Mouse (Mus musculus): Measurements from ENCODE around the gene Ssc4d. TPM values are rescaled to one million over a fixed set of nuclear protein-coding genes. Genes with fewer than 3 reads are reported as not detected.

Gene Ssc4d
- polyA plus RNA-seq, 1 experiment = 4.3 TPM

DNA sequence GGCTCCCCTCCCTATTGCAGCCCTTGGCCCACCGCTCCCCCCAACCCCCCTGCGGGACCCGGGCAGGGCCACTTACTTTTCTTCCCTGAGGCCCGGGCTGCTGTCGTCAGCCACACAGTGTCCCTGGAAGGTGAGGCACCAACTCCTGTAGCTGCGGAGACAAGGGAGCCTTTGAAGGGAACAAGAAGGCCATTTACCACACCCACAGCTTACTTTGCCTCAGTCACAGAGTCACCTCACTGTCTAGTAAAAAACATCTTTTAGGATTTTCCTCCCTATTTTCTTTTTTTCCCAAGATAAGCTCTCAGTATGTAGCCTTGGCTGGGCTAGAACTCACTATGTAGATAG, 11.1 kb downstream of the Ssc4d start:
- Histone ChIP-seq H3K4me3 (ENCODE audit: insufficient read depth, low read depth, low read length) (peak overlapping the region; percentile 68), H3K27me3 (replicated peaks; ENCODE audit: control insufficient read depth, insufficient read depth, low read length) (no peaks in the 10 kb centered on the region), H3K27ac (ENCODE audit: insufficient read depth, low read depth, low read length) (peak overlapping the region; percentile 87), H3K36me3 (ENCODE audit: control insufficient read depth, insufficient read depth, low read length) (no peaks in the 10 kb centered on the region), H3K4me1 (ENCODE audit: control insufficient read depth, insufficient read depth, low read length) (0 out of 2 replicates have a peak, but pooled peaks cover 10% of the 10 kb centered on the region)
- TF ChIP-seq POLR2A (IDR thresholded peaks at IDR 0.05; ENCODE audit: low read depth, low read length) (no peak), CTCF (conservative IDR thresholded peaks at IDR 0.05; ENCODE audit: insufficient read depth, insufficient read length, low read depth, low read length) (no peak)
- no peak for DNase-seq
- WGBS = 10% methylated on average over 6 of the region's 6 CpGs

DNA sequence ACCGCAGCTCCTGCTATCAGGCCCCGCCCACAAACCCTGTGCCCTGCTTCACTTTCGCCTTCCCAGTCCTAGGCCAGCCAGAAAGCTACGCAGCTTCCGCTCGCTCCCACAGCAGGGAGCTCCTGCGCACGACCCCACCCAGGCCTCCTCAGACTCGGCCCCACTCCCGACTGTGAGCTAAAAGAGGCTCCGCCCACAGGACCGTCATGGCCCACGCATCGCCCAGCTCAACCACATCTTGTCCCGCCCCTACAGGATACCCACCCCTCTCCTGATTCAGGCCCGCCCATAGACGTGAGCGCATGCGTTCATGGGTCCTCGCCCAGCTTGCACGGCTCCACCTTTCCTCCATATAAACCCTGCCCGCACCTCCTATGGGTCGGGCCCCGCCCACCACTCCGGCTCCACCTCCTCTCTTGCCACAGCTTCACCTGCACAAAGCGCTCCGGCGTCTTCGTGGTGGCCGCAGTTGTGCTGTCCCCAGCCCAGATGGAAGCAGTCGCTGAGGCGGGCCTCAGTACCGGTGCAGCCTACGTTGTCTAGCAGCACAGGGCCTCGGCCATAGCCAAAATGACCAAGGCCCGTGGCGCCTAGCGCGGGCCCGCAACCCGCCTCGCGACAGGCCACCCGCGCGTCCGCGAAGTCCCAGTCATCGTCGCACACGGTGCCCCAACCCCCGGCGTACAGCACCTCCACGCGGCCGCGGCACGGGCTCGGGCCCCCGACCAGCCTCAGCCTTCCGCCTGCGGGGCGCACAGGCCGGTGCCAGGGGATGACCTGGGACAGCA, 11.6 kb downstream of the Ssc4d start:
- TF ChIP-seq CTCF (conservative IDR thresholded peaks at IDR 0.05; ENCODE audit: insufficient read depth, insufficient read length, low read depth, low read length) = no peak
- peak; percentile 43 for TF ChIP-seq POLR2A (IDR thresholded peaks at IDR 0.05; ENCODE audit: low read depth, low read length)
- no peaks in the 10 kb centered on the region for H3K36me3 ChIP-seq (ENCODE audit: control insufficient read depth, insufficient read depth, low read length)
- peaks cover 13% of the 10 kb centered on the region; the same call in 1 of the 2 replicates for H3K4me1 ChIP-seq (ENCODE audit: control insufficient read depth, insufficient read depth, low read length)
- peak overlapping the region; percentile 68 for H3K4me3 ChIP-seq (ENCODE audit: insufficient read depth, low read depth, low read length)
- H3K27ac ChIP-seq (ENCODE audit: insufficient read depth, low read depth, low read length) = peak overlapping the region; percentile 87
- under 1% methylated on average over 64 of the region's 64 CpGs for WGBS
- no peaks in the 10 kb centered on the region for H3K27me3 ChIP-seq (replicated peaks; ENCODE audit: control insufficient read depth, insufficient read depth, low read length)
- DNase-seq = peak; percentile 99

DNA sequence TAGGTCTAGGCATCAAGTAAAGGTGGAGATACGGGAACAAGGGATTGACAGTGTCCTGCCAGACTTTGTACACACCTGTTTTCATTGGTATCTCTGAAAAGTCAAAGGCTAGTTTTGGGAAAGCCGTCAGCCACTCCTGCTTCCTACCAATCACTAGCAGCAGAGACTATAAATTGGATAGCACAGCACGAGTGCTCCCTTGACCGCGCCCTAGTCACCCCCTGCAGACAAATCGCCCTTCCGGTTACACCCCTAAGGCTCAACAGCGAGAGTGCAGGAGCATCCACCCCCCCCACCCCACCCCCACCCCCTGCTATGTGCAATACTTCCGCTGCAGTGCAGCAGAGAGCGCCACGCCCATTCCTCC, 12.2 kb downstream of the Ssc4d start:
- H3K4me3 ChIP-seq (ENCODE audit: insufficient read depth, low read depth, low read length) = peak overlapping the region; percentile 38
- H3K27ac ChIP-seq (ENCODE audit: insufficient read depth, low read depth, low read length) = peak overlapping the region; percentile 94
- no peaks in the 10 kb centered on the region for H3K36me3 ChIP-seq (ENCODE audit: control insufficient read depth, insufficient read depth, low read length)
- DNase-seq = no peak
- no peaks in the 10 kb centered on the region for H3K27me3 ChIP-seq (replicated peaks; ENCODE audit: control insufficient read depth, insufficient read depth, low read length)
- no peak for TF ChIP-seq CTCF (conservative IDR thresholded peaks at IDR 0.05; ENCODE audit: insufficient read depth, insufficient read length, low read depth, low read length)
- TF ChIP-seq POLR2A (IDR thresholded peaks at IDR 0.05; ENCODE audit: low read depth, low read length) = no peak
- peaks cover 15% of the 10 kb centered on the region; the same call in 1 of the 2 replicates for H3K4me1 ChIP-seq (ENCODE audit: control insufficient read depth, insufficient read depth, low read length)
- under 1% methylated on average over 11 of the region's 11 CpGs for WGBS

GRCm38 (mm10) chr5:135960909-135961635, 13.3 kb downstream of the Ssc4d start:
- no peak for DNase-seq
- no peaks in the 10 kb centered on the region for H3K36me3 ChIP-seq (ENCODE audit: control insufficient read depth, insufficient read depth, low read length)
- WGBS = 96% methylated on average over 15 of the region's 15 CpGs
- H3K4me1 ChIP-seq (ENCODE audit: control insufficient read depth, insufficient read depth, low read length) = peaks cover 19% of the 10 kb centered on the region; the same call in 1 of the 2 replicates
- TF ChIP-seq CTCF (conservative IDR thresholded peaks at IDR 0.05; ENCODE audit: insufficient read depth, insufficient read length, low read depth, low read length) (no peak), POLR2A (IDR thresholded peaks at IDR 0.05; ENCODE audit: low read depth, low read length) (no peak)
- no peaks in the 10 kb centered on the region for H3K27me3 ChIP-seq (replicated peaks; ENCODE audit: control insufficient read depth, insufficient read depth, low read length)
- no peak overlapping the region for H3K4me3 ChIP-seq (ENCODE audit: insufficient read depth, low read depth, low read length)
- H3K27ac ChIP-seq (ENCODE audit: insufficient read depth, low read depth, low read length) = peak overlapping the region; percentile 94; the same call in 1 of the 2 replicates

GRCm38 (mm10) chr5:135959911-135960310, 14.4 kb downstream of the Ssc4d start:
- H3K4me1 ChIP-seq (ENCODE audit: control insufficient read depth, insufficient read depth, low read length) = peaks cover 19% of the 10 kb centered on the region; the same call in 1 of the 2 replicates
- DNase-seq = no peak
- 87% methylated on average over 7 of the region's 7 CpGs for WGBS
- H3K4me3 ChIP-seq (ENCODE audit: insufficient read depth, low read depth, low read length) = no peak overlapping the region
- no peaks in the 10 kb centered on the region for H3K36me3 ChIP-seq (ENCODE audit: control insufficient read depth, insufficient read depth, low read length)
- H3K27me3 ChIP-seq (replicated peaks; ENCODE audit: control insufficient read depth, insufficient read depth, low read length) = no peaks in the 10 kb centered on the region
- H3K27ac ChIP-seq (ENCODE audit: insufficient read depth, low read depth, low read length) = no peak overlapping the region
- no peak for TF ChIP-seq CTCF (conservative IDR thresholded peaks at IDR 0.05; ENCODE audit: insufficient read depth, insufficient read length, low read depth, low read length)
- TF ChIP-seq POLR2A (IDR thresholded peaks at IDR 0.05; ENCODE audit: low read depth, low read length) = no peak

DNA sequence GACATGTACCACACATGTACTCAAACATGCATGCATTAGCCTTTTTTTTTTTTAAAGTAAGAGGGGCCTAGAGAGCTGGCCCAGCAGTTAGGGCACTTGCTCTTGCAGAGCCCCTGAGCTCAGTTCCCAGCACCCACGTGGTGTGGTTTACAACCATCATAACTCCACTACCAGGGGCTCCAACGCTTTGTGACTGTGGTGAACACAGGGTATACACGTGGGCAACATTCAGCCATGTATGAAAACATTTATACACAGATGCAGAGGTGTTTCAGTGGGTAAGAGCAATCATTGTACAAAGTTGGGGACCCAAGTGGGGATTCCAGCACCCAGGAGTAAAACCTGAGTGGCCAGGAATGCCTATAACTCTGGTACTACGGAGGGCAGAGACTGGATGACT, 16.0 kb downstream of the Ssc4d start:
- Histone ChIP-seq H3K4me1 (ENCODE audit: control insufficient read depth, insufficient read depth, low read length) (peaks cover 18% of the 10 kb centered on the region; the same call in 1 of the 2 replicates), H3K36me3 (ENCODE audit: control insufficient read depth, insufficient read depth, low read length) (no peaks in the 10 kb centered on the region), H3K4me3 (ENCODE audit: insufficient read depth, low read depth, low read length) (no peak overlapping the region), H3K27me3 (replicated peaks; ENCODE audit: control insufficient read depth, insufficient read depth, low read length) (no peaks in the 10 kb centered on the region), H3K27ac (ENCODE audit: insufficient read depth, low read depth, low read length) (peak overlapping the region; percentile 99)
- DNase-seq = no peak
- WGBS = 87% methylated on average over 4 of the region's 4 CpGs
- no peak for TF ChIP-seq CTCF (conservative IDR thresholded peaks at IDR 0.05; ENCODE audit: insufficient read depth, insufficient read length, low read depth, low read length)
